Mouse (Mus musculus): ENCODE measurements around the gene 3110001I22Rik. TPM values are rescaled to one million over a fixed set of nuclear protein-coding genes. Genes with fewer than 3 reads are reported as not detected.

The 3110001I22Rik gene
- total RNA-seq, 2 experiments from 2014 or later: 2.3 to 2.5 TPM

DNA sequence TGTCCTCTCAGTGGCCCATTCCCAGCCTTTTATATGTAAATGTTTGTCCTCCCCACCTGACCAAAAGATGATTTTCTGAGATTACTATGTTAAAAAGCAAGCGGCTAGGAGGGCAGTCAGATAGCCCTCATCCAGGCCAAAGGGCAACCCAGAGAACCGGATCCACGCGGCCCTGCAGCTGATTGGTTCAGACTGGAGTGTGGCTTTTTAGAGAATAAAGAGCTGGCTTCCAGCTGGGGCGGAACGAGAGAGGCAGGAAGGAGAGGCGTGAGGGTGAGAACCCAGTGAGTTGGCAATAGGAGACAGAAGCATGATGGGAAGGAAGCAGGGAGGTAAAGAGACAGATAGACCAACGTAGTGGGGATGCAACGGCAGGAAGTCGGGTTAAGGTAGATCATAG lies 51.2 kb downstream of the 3110001I22Rik start:
- DNase-seq: no peak

DNA sequence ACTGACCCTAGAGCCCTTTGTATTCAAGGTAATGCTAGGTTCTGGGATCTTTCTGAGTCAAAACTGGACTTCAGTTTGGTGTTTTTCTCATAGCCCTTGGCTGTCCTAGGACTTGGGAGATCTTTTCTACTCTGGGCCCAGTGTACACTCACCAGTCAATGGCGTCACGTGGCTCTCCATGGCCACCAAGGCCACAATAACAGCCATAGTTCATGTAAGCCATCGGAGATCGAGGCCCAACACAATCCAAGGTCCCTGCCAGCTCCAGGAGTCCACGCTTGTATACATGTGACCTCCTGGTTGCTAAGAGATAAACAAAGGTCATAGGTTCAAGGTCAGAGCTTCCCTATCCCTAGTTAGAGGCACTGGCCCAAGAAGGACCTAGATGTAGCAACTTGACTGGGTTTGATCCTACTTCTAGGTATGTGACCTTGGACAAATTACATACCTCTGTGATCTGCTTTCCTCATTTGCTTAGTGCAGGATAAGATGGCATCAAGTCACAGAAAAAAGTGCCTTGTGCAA lies 56.1 kb downstream of the 3110001I22Rik start:
- DNase-seq: no peak

Other genes with a start within 250 kb of the 3110001I22Rik start
- 10 to 100 TPM; 19.3 to 21.2 TPM for gene Parn, start 3.8 kb upstream of the 3110001I22Rik start, total RNA-seq (2021)
- gene Bfar, start 71 bp upstream of the 3110001I22Rik start, total RNA-seq (2021): 10 to 100 TPM; 30.7 to 32.3 TPM
- not detected for gene Pla2g10, start 59.1 kb downstream of the 3110001I22Rik start, total RNA-seq (2021)
- gene Rrn3, start 108.8 kb downstream of the 3110001I22Rik start, total RNA-seq (2021): 10 to 100 TPM; 46.7 to 49.4 TPM
- gene Ntan1, start 146.9 kb downstream of the 3110001I22Rik start, total RNA-seq (2021): 10 to 100 TPM; 74.8 to 76.1 TPM
- 10 to 100 TPM; 87.8 to 88.9 TPM for gene Pdxdc1, start 231.2 kb downstream of the 3110001I22Rik start, total RNA-seq (2021)
- 1 to 10 TPM; 1.3 to 2.1 TPM for gene Mpv17l, start 231.2 kb downstream of the 3110001I22Rik start, total RNA-seq (2021)